Comparison of ENCODE assay signal across 8 mouse cellular contexts in the genomic region with DNA sequence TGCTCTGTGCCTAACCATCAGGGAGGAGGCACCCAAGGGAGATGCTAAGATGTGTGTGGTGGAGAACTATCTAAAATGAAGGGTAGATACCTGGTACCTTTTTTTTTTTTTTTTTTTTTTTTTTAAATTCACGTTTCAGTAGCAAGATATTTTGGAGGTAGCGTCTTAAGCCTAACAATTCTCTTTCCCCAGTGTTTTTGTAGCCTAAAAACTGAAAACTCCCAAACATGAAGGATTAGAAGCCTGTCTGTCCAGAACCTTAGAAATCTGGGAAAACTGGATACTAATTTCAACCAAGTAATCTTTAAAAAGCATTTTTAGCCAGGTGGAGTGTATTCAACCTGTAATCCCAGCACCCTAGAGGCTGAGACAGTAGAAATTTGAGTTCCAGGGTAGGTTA. TPM values are rescaled to one million over a fixed set of nuclear protein-coding genes. Genes with fewer than 3 reads are reported as not detected.
DNase-seq lines count a peak whose midpoint lies in the region; ATAC-seq and TF ChIP-seq lines count a peak whose summit lies in the region.

No protein-coding gene starts in this region.

- no peak for TF ChIP-seq POLR2A in CH12.LX (IDR thresholded peaks at IDR 0.05; ENCODE audit: low read depth, low read length)

- no peak for DNase-seq in heart, adult 18-20 months
- DNase-seq in CH12.LX (ENCODE audit: extremely low read depth), result no peak
- DNase-seq in Muller cell, postnatal 12 days (ENCODE audit: inconsistent ontology term), result no peak
- no peak for DNase-seq in right cerebral cortex, postnatal 25 days
- DNase-seq in cerebellum, postnatal 10 days, result no peak

- no peaks in the 10 kb centered on the region for H3K9me3 ChIP-seq in heart, embryonic 11.5 days (replicated peaks; ENCODE audit: control insufficient read depth, low read length)
- no peaks in the 10 kb centered on the region for H3K9me3 ChIP-seq in CH12.LX (replicated peaks; ENCODE audit: low read length)
- H3K9me3 ChIP-seq in forebrain, embryonic 15.5 days, result no peaks in the 10 kb centered on the region
- no peaks in the 10 kb centered on the region for H3K9me3 ChIP-seq in liver, embryonic 16.5 days (replicated peaks; ENCODE audit: control insufficient read depth, low read length)

- H3K4me3 ChIP-seq in heart, embryonic 11.5 days (ENCODE audit: low read depth, low read length), result peak overlapping the region; percentile 94
- H3K4me3 ChIP-seq in CH12.LX (replicated peaks in 1 of 3; ENCODE audit: low read depth in 2 of 3, low read length in 2 of 3, poor library complexity in 1 of 3), result peak overlapping the region; percentile 80 to 94 (median 84)
- H3K4me3 ChIP-seq in forebrain, embryonic 15.5 days, result peak overlapping the region; percentile 100
- peak overlapping the region; percentile 95 for H3K4me3 ChIP-seq in liver, embryonic 16.5 days (ENCODE audit: low read depth, low read length)

- in situ Hi-C loops in CH12.LX (cut with MboI; ENCODE audit: low pct_ligation_motif_present, low pct_unique_long_range_greater_than_20kb, low sequenced_read_pairs), result no loop called here

- TF ChIP-seq EP300 in CH12.LX (IDR thresholded peaks at IDR 0.05; ENCODE audit: low read length), result no peak

- H3K79me2 ChIP-seq in CH12.LX (replicated peaks; ENCODE audit: control insufficient read depth, extremely low read depth, insufficient read depth, poor library complexity, severe bottlenecking), result peaks cover 59% of the 10 kb centered on the region

- peak overlapping the region; percentile 95 for H3K4me2 ChIP-seq in heart, embryonic 11.5 days
- peak overlapping the region; percentile 92 for H3K4me2 ChIP-seq in CH12.LX (ENCODE audit: insufficient read depth, low read depth, poor library complexity, severe bottlenecking)
- peak overlapping the region; percentile 94 for H3K4me2 ChIP-seq in forebrain, embryonic 15.5 days (replicated peaks)
- H3K4me2 ChIP-seq in liver, embryonic 16.5 days (ENCODE audit: low read depth, low read length), result peak overlapping the region; percentile 88

- no peak for ATAC-seq in heart, embryonic 11.5 days (replicated peaks; ENCODE audit: insufficient number of reproducible peaks, low FRiP score, low TSS enrichment)
- ATAC-seq in forebrain, embryonic 15.5 days (replicated peaks), result no peak
- ATAC-seq in liver, embryonic 16.5 days (ENCODE audit: low read depth), result no peak

- no peak for TF ChIP-seq CTCF in CH12.LX (conservative IDR thresholded peaks at IDR 0.05 in 1 of 2, IDR thresholded peaks at IDR 0.05 in 1 of 2; ENCODE audit: low read depth in 2 of 2, low read length in 2 of 2)

- H3K36me3 ChIP-seq in heart, embryonic 11.5 days (ENCODE audit: control insufficient read depth, insufficient read depth, low read length), result peaks cover 9% of the 10 kb centered on the region
- H3K36me3 ChIP-seq in CH12.LX (replicated peaks in 1 of 2; ENCODE audit: control insufficient read depth in 1 of 2, insufficient read depth in 1 of 2, low read length in 1 of 2), result peaks cover 30 to 53% of the 10 kb centered on the region in 2 experiments
- H3K36me3 ChIP-seq in forebrain, embryonic 15.5 days, result peaks cover 21% of the 10 kb centered on the region
- peaks cover 17% of the 10 kb centered on the region for H3K36me3 ChIP-seq in liver, embryonic 16.5 days (ENCODE audit: control insufficient read depth, insufficient read depth)

- no peak overlapping the region for H3K27ac ChIP-seq in heart, embryonic 11.5 days (ENCODE audit: low read depth, low read length)
- H3K27ac ChIP-seq in CH12.LX (ENCODE audit: insufficient read depth, low read depth), result no peak overlapping the region
- H3K27ac ChIP-seq in forebrain, embryonic 15.5 days (replicated peaks), result no peak overlapping the region
- peak overlapping the region; percentile 82 for H3K27ac ChIP-seq in liver, embryonic 16.5 days (ENCODE audit: low read length)

- dilution Hi-C loops in CH12.LX (cut with MboI; ENCODE audit: extremely low pct_ligation_motif_present, extremely low pct_unique_long_range_greater_than_20kb, low sequenced_read_pairs), result no loop called here

- peak overlapping the region; percentile 96 for H3K9ac ChIP-seq in heart, embryonic 11.5 days (ENCODE audit: low read depth, low read length)
- H3K9ac ChIP-seq in CH12.LX (ENCODE audit: insufficient read depth, low read depth), result peak overlapping the region; percentile 95
- peak overlapping the region; percentile 97 for H3K9ac ChIP-seq in forebrain, embryonic 15.5 days (replicated peaks)
- peak overlapping the region; percentile 96 for H3K9ac ChIP-seq in liver, embryonic 16.5 days (ENCODE audit: low read depth, low read length)

- peaks cover 7% of the 10 kb centered on the region; the same call in 1 of the 2 replicates for H3K4me1 ChIP-seq in heart, embryonic 11.5 days (ENCODE audit: control insufficient read depth, insufficient read depth, low read length)
- H3K4me1 ChIP-seq in CH12.LX (ENCODE audit: control insufficient read depth in 1 of 2, insufficient read depth in 2 of 2), result peaks cover 8 to 42% of the 10 kb centered on the region in 2 experiments; a peak in 3 of 4 replicates
- peaks cover 33% of the 10 kb centered on the region for H3K4me1 ChIP-seq in forebrain, embryonic 15.5 days
- peaks cover 25% of the 10 kb centered on the region for H3K4me1 ChIP-seq in liver, embryonic 16.5 days (ENCODE audit: control insufficient read depth, low read depth, low read length)

- TF ChIP-seq RAD21 in CH12.LX (IDR thresholded peaks at IDR 0.05; ENCODE audit: low read depth, low read length), result no peak

- no peaks in the 10 kb centered on the region for H3K27me3 ChIP-seq in heart, embryonic 11.5 days (ENCODE audit: control insufficient read depth, insufficient read depth, low read length)
- H3K27me3 ChIP-seq in CH12.LX (replicated peaks), result no peaks in the 10 kb centered on the region
- H3K27me3 ChIP-seq in forebrain, embryonic 15.5 days, result no peaks in the 10 kb centered on the region
- H3K27me3 ChIP-seq in liver, embryonic 16.5 days (ENCODE audit: control insufficient read depth, insufficient read depth, low read depth, low read length), result no peaks in the 10 kb centered on the region

- WGBS in heart, embryonic 11.5 days (ENCODE audit: insufficient replicate concordance), result 52% methylated on average over 2 of the region's 2 CpGs
- WGBS in forebrain, embryonic 15.5 days, result 46% methylated on average over 2 of the region's 2 CpGs
- WGBS in liver, embryonic 16.5 days (ENCODE audit: insufficient replicate concordance), result 38% methylated on average over 2 of the region's 2 CpGs

TF ChIP-seq in CH12.LX, 34 proteins besides CTCF, POLR2A, EP300 and RAD21 (continues in another document):
- TF ChIP-seq HCFC1 (IDR thresholded peaks at IDR 0.05; ENCODE audit: low read depth, low read length), result no peak
- no peak for TF ChIP-seq USF2 (conservative IDR thresholded peaks at IDR 0.05; ENCODE audit: low read depth, low read length)
- TF ChIP-seq NELFE (IDR thresholded peaks at IDR 0.05; ENCODE audit: low read depth, low read length), result no peak
- no peak for TF ChIP-seq MAX (IDR thresholded peaks at IDR 0.05; ENCODE audit: low read length)
- TF ChIP-seq TCF12 (IDR thresholded peaks at IDR 0.05; ENCODE audit: low read depth, low read length), result no peak
- TF ChIP-seq MEF2A (IDR thresholded peaks at IDR 0.05; ENCODE audit: borderline replicate concordance, low read depth, low read length), result no peak
- TF ChIP-seq UBTF (IDR thresholded peaks at IDR 0.05; ENCODE audit: low read depth, low read length), result no peak

RNA-seq across cellular contexts. Expression of gene Foxk2, which starts 1.3 kb away (rescaled TPM):
- polyA plus RNA-seq in heart, embryonic 11.5 days (2014; fragmentation: Nextera tagmentation; extraction: Ambion mirVana), result 8.4 and 8.6 TPM in 2 replicates
- 10 to 100 TPM; 17.7 to 18.5 TPM for total RNA-seq in heart, adult 18-20 months (2021)
- total RNA-seq in CH12.LX (2012; rRNA removed), result 42.6 and 44.3 TPM in 2 replicates
- total RNA-seq in CH12.LX (2014; rRNA removed), result 25.0 and 26.9 TPM in 2 replicates
- polyA plus RNA-seq in CH12.LX (2012; ENCODE audit: insufficient read length, low read depth), result 32.4 and 41.2 TPM in 2 replicates
- polyA plus RNA-seq in forebrain, embryonic 15.5 days (2015; fragmentation: Nextera tagmentation; extraction: Ambion mirVana), result 14.2 and 14.6 TPM in 2 replicates
- polyA plus RNA-seq in liver, embryonic 16.5 days (2015; fragmentation: Nextera tagmentation; extraction: Ambion mirVana), result 2.1 and 2.3 TPM in 2 replicates

RNA-seq across cellular contexts. Expression of gene Narf, which starts 24.0 kb away (rescaled TPM):
- 51.3 and 61.0 TPM in 2 replicates for polyA plus RNA-seq in heart, embryonic 11.5 days (2014; fragmentation: Nextera tagmentation; extraction: Ambion mirVana)
- 10 to 100 TPM; 71.4 to 83.6 TPM for total RNA-seq in heart, adult 18-20 months (2021)
- total RNA-seq in CH12.LX (2012; rRNA removed), result 15.6 and 26.2 TPM in 2 replicates
- total RNA-seq in CH12.LX (2014; rRNA removed), result 29.9 and 32.1 TPM in 2 replicates
- polyA plus RNA-seq in CH12.LX (2012; ENCODE audit: insufficient read length, low read depth), result 11.7 and 12.3 TPM in 2 replicates
- polyA plus RNA-seq in forebrain, embryonic 15.5 days (2015; fragmentation: Nextera tagmentation; extraction: Ambion mirVana), result 86.4 and 106 TPM in 2 replicates
- 118 and 119 TPM in 2 replicates for polyA plus RNA-seq in liver, embryonic 16.5 days (2015; fragmentation: Nextera tagmentation; extraction: Ambion mirVana)

RNA-seq across cellular contexts. Expression of gene Cybc1, which starts 32.0 kb away (rescaled TPM):
- polyA plus RNA-seq in heart, embryonic 11.5 days (2014; fragmentation: Nextera tagmentation; extraction: Ambion mirVana), result 20.5 and 21.7 TPM in 2 replicates
- 10 to 100 TPM; 10.2 to 12.6 TPM for total RNA-seq in heart, adult 18-20 months (2021)
- 50.0 and 51.6 TPM in 2 replicates for total RNA-seq in CH12.LX (2012; rRNA removed)
- 60.3 and 60.9 TPM in 2 replicates for total RNA-seq in CH12.LX (2014; rRNA removed)
- 52.9 and 57.4 TPM in 2 replicates for polyA plus RNA-seq in CH12.LX (2012; ENCODE audit: insufficient read length, low read depth)
- polyA plus RNA-seq in forebrain, embryonic 15.5 days (2015; fragmentation: Nextera tagmentation; extraction: Ambion mirVana), result 40.4 and 44.3 TPM in 2 replicates
- 20.2 and 21.1 TPM in 2 replicates for polyA plus RNA-seq in liver, embryonic 16.5 days (2015; fragmentation: Nextera tagmentation; extraction: Ambion mirVana)

RNA-seq across cellular contexts. Expression of gene Ogfod3, which starts 56.6 kb away (rescaled TPM):
- 25.3 and 29.9 TPM in 2 replicates for polyA plus RNA-seq in heart, embryonic 11.5 days (2014; fragmentation: Nextera tagmentation; extraction: Ambion mirVana)
- 10 to 100 TPM; 17.0 to 17.9 TPM for total RNA-seq in heart, adult 18-20 months (2021)
- total RNA-seq in CH12.LX (2012; rRNA removed), result 16.4 and 19.0 TPM in 2 replicates
- total RNA-seq in CH12.LX (2014; rRNA removed), result 10.3 and 13.7 TPM in 2 replicates
- polyA plus RNA-seq in CH12.LX (2012; ENCODE audit: insufficient read length, low read depth), result 18.4 and 24.6 TPM in 2 replicates
- polyA plus RNA-seq in forebrain, embryonic 15.5 days (2015; fragmentation: Nextera tagmentation; extraction: Ambion mirVana), result 14.4 and 16.7 TPM in 2 replicates
- polyA plus RNA-seq in liver, embryonic 16.5 days (2015; fragmentation: Nextera tagmentation; extraction: Ambion mirVana), result 15.4 and 15.5 TPM in 2 replicates

RNA-seq across cellular contexts. Expression of gene Hexdc, which starts 56.8 kb away (rescaled TPM):
- 6.2 and 7.9 TPM in 2 replicates for polyA plus RNA-seq in heart, embryonic 11.5 days (2014; fragmentation: Nextera tagmentation; extraction: Ambion mirVana)
- total RNA-seq in heart, adult 18-20 months (2021), result 1 to 10 TPM; 7.4 to 8.8 TPM
- total RNA-seq in CH12.LX (2012; rRNA removed), result 9.1 and 10.6 TPM in 2 replicates
- 10.5 and 11.6 TPM in 2 replicates for total RNA-seq in CH12.LX (2014; rRNA removed)
- polyA plus RNA-seq in CH12.LX (2012; ENCODE audit: insufficient read length, low read depth), result 8.8 and 12.0 TPM in 2 replicates
- 14.3 and 17.1 TPM in 2 replicates for polyA plus RNA-seq in forebrain, embryonic 15.5 days (2015; fragmentation: Nextera tagmentation; extraction: Ambion mirVana)
- polyA plus RNA-seq in liver, embryonic 16.5 days (2015; fragmentation: Nextera tagmentation; extraction: Ambion mirVana), result 2.9 and 3.1 TPM in 2 replicates
